Mouse (Mus musculus) adrenal gland, adult 2 months (tissue): ENCODE data around the gene Grin2b. TPM values are rescaled to one million over a fixed set of nuclear protein-coding genes. Genes with fewer than 3 reads are reported as not detected.

Experiments used
- DNase-seq: peaks from one replicate; pipeline ENCODE4 v3.0.0; 2021
- polyA plus RNA-seq: library from polyadenylated mRNA; depleted of rRNA; stranded (reverse); fragments of >200 nt; gene quantifications from 2 replicates; pipeline ENCODE4 v1.2.3, GENCODE M21; 2012
- total RNA-seq, 2 experiments: library from RNA; stranded (reverse); gene quantifications; 2 replicates each; pipeline ENCODE4 v1.2.3; 2021

Gene Grin2b
- total and polyA plus RNA-seq, 3 experiments, result 0.02 to 0.17 (median 0.07) TPM

GRCm38 (mm10) chr6:136100241-136100640 lies 73.1 kb downstream of the Grin2b start:
- DNase-seq, result no peak

GRCm38 (mm10) chr6:136096269-136096668 lies 77.0 kb downstream of the Grin2b start:
- peak; percentile 3 for DNase-seq

- DNase-seq, result no peak
Observed at GRCm38 (mm10) chr6:136079991-136080734, 93.1 kb downstream of the Grin2b start.

- DNase-seq, result no peak
Observed at GRCm38 (mm10) chr6:136072326-136073054, 100.8 kb downstream of the Grin2b start.

- DNase-seq, result no peak
Observed at GRCm38 (mm10) chr6:136070101-136070500, 103.2 kb downstream of the Grin2b start.

GRCm38 (mm10) chr6:136053346-136053745 lies 120.0 kb downstream of the Grin2b start:
- DNase-seq, result no peak

- DNase-seq, result no peak
Observed at GRCm38 (mm10) chr6:136050346-136050745, 123.0 kb downstream of the Grin2b start.

GRCm38 (mm10) chr6:136048084-136048483 lies 125.2 kb downstream of the Grin2b start:
- DNase-seq, result no peak

- no peak for DNase-seq
Observed at GRCm38 (mm10) chr6:136046091-136046490, 127.2 kb downstream of the Grin2b start.

GRCm38 (mm10) chr6:136044461-136044860 lies 128.8 kb downstream of the Grin2b start:
- no peak for DNase-seq

GRCm38 (mm10) chr6:136042375-136042774 lies 130.9 kb downstream of the Grin2b start:
- DNase-seq, result no peak

GRCm38 (mm10) chr6:136041821-136042220 lies 131.5 kb downstream of the Grin2b start:
- no peak for DNase-seq

GRCm38 (mm10) chr6:136040931-136041330 lies 132.4 kb downstream of the Grin2b start:
- DNase-seq, result no peak

GRCm38 (mm10) chr6:136029235-136029939 lies 143.9 kb downstream of the Grin2b start:
- no peak for DNase-seq

GRCm38 (mm10) chr6:136026936-136027335 lies 146.4 kb downstream of the Grin2b start:
- DNase-seq, result peak; percentile 74

- DNase-seq, result no peak
Observed at GRCm38 (mm10) chr6:136025801-136026200, 147.5 kb downstream of the Grin2b start.

- no peak for DNase-seq
Observed at GRCm38 (mm10) chr6:136020460-136020859, 152.9 kb downstream of the Grin2b start.

- no peak for DNase-seq
Observed at GRCm38 (mm10) chr6:136018962-136019361, 154.3 kb downstream of the Grin2b start.

- DNase-seq, result peak; percentile 21
Observed at GRCm38 (mm10) chr6:136013556-136014380, 159.5 kb downstream of the Grin2b start.

- DNase-seq, result no peak
Observed at GRCm38 (mm10) chr6:136011533-136011932, 161.8 kb downstream of the Grin2b start.

- no peak for DNase-seq
Observed at GRCm38 (mm10) chr6:136011038-136011311, 162.3 kb downstream of the Grin2b start.
